Mouse (Mus musculus) intestine, embryonic 16.5 days (tissue): ENCODE measurements around the gene Macrod1. TPM values are rescaled to one million over a fixed set of nuclear protein-coding genes. Genes with fewer than 3 reads are reported as not detected.

Experiments
- ATAC-seq: fragments of 200-750 bp; cut with Nextera tagmentation; 2 replicates; pipeline ENCODE4 v1.8.0; 2017; ENCODE audit warnings: moderate TSS enrichment, moderate library complexity
- H3K27ac ChIP-seq: fragments of 300-500 bp; sonication (generic); 2 replicates; pipeline ENCODE4 v1.5.1; 2014; ENCODE audit warnings: mild to moderate bottlenecking, low read length
- H3K27me3 ChIP-seq: fragments of 300-500 bp; sonication (generic); replicated peaks from 2 replicates; pipeline ENCODE4 v1.6.1; 2014; ENCODE audit warnings: low read length, control low read depth, mixed read lengths; ENCODE audit not compliant: control insufficient read depth, insufficient read depth
- H3K36me3 ChIP-seq: fragments of 300-500 bp; sonication (generic); 2 replicates; pipeline ENCODE4 v1.6.1; 2014; ENCODE audit warnings: low read length, control low read depth; ENCODE audit not compliant: control insufficient read depth, insufficient read depth
- H3K4me1 ChIP-seq: fragments of 300-500 bp; sonication (generic); 2 replicates; pipeline ENCODE4 v1.6.1; 2014; ENCODE audit warnings: low read length, control low read depth, mixed read lengths; ENCODE audit not compliant: control insufficient read depth, insufficient read depth
- H3K4me2 ChIP-seq: fragments of 300-500 bp; sonication (generic); 2 replicates; pipeline ENCODE4 v1.6.1; 2014; ENCODE audit warnings: low read depth, low read length, control low read depth
- H3K4me3 ChIP-seq: fragments of 300-500 bp; sonication (generic); 2 replicates; pipeline ENCODE4 v1.5.1; 2014; ENCODE audit warnings: mild to moderate bottlenecking, low read length
- H3K9ac ChIP-seq: fragments of 300-500 bp; sonication (generic); 2 replicates; pipeline ENCODE4 v1.6.1; 2014; ENCODE audit warnings: low read depth, low read length
- H3K9me3 ChIP-seq: fragments of 300-500 bp; sonication (generic); 2 replicates; pipeline ENCODE4 v1.6.1; 2016; ENCODE audit warnings: low read length, control low read depth; ENCODE audit not compliant: control insufficient read depth
- WGBS: fragments of 180-500 bp; shearing (Covaris S2); extraction: QIAGEN DNeasy Blood & Tissue Kit; methylation state at CpG from one replicate; pipeline ENCODE4 v1.1.7; 2014; 5-methylcytosine and 5-hydroxymethylcytosine counted together
- polyA plus RNA-seq: library from polyadenylated mRNA; unstranded; fragments of >200 nt; fragmentation: Nextera tagmentation; extraction: Ambion mirVana; gene quantifications from 2 replicates; pipeline ENCODE4 v1.2.1, GENCODE M21; 2015

Gene Macrod1
- polyA plus RNA-seq, 1 experiment from 2014 or later: 11.6 TPM

- H3K27me3 ChIP-seq: no peaks in the 10 kb centered on the region
- 73% methylated on average over 2 of the region's 2 CpGs for WGBS
- H3K36me3 ChIP-seq: no peaks in the 10 kb centered on the region
- no peak overlapping the region for H3K9ac ChIP-seq
- H3K27ac ChIP-seq: no peak overlapping the region
- H3K4me2 ChIP-seq: no peak overlapping the region
- H3K9me3 ChIP-seq: no peaks in the 10 kb centered on the region
- ATAC-seq: no peak
- no peak overlapping the region for H3K4me3 ChIP-seq
- H3K4me1 ChIP-seq: peaks cover 31% of the 10 kb centered on the region
These were observed 50.0 kb downstream of the Macrod1 start for GRCm38 (mm10) chr19:7106566-7106965.

DNA sequence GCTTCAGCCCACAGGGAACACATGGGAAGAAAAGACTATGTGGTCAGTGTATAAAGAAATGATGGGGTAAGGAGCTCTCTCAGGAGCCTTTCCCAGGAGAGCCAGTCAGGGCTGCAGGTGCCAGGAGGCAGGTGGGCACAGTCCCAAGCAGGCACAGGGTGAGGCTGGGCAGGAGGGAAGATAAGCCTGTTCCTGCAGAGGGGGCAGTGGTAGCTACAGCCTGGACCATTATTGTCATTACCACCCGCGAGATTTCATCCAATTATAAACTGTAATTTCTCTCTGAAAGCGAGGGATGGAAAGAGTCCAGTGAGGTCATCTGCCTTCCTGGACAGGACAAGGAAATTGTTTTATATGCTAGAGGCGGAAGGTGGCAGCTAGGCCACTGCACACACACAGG lies 50.6 kb downstream of the Macrod1 start:
- Histone ChIP-seq H3K27ac (no peak overlapping the region), H3K36me3 (no peaks in the 10 kb centered on the region), H3K4me3 (no peak overlapping the region), H3K4me2 (no peak overlapping the region), H3K4me1 (peaks cover 31% of the 10 kb centered on the region), H3K9ac (no peak overlapping the region), H3K27me3 (no peaks in the 10 kb centered on the region), H3K9me3 (no peaks in the 10 kb centered on the region)
- no peak for ATAC-seq
- WGBS: 80% methylated on average over 4 of the region's 4 CpGs

- H3K9ac ChIP-seq: no peak overlapping the region
These were observed 51.7 kb downstream of the Macrod1 start for GRCm38 (mm10) chr19:7108114-7108905.

GRCm38 (mm10) chr19:7110097-7110496 lies 53.5 kb downstream of the Macrod1 start:
- H3K4me3 ChIP-seq: no peak overlapping the region
- WGBS: 18% methylated on average over 5 of the region's 5 CpGs
- no peak overlapping the region for H3K9ac ChIP-seq
- H3K27ac ChIP-seq: no peak overlapping the region
- H3K4me1 ChIP-seq: peaks cover 19% of the 10 kb centered on the region
- no peak overlapping the region for H3K4me2 ChIP-seq
- no peaks in the 10 kb centered on the region for H3K36me3 ChIP-seq
- H3K9me3 ChIP-seq: no peaks in the 10 kb centered on the region
- no peak for ATAC-seq
- no peaks in the 10 kb centered on the region for H3K27me3 ChIP-seq

More at GRCm38 (mm10) chr19:7108114-7108905, 51.7 kb downstream of the Macrod1 start:
- Histone ChIP-seq H3K36me3 (no peaks in the 10 kb centered on the region), H3K9me3 (no peaks in the 10 kb centered on the region), H3K4me2 (no peak overlapping the region), H3K4me3 (no peak overlapping the region), H3K27me3 (no peaks in the 10 kb centered on the region), H3K27ac (no peak overlapping the region), H3K4me1 (peaks cover 28% of the 10 kb centered on the region)
- no peak for ATAC-seq
- 59% methylated on average over 6 of the region's 6 CpGs for WGBS

GRCm38 (mm10) chr19:7110875-7111274 lies 54.3 kb downstream of the Macrod1 start:
- H3K9me3 ChIP-seq: no peaks in the 10 kb centered on the region
- H3K4me3 ChIP-seq: no peak overlapping the region
- peaks cover 21% of the 10 kb centered on the region for H3K4me1 ChIP-seq
- no peak overlapping the region for H3K27ac ChIP-seq
- ATAC-seq: peak; percentile 54
- H3K27me3 ChIP-seq: no peaks in the 10 kb centered on the region
- no peak overlapping the region for H3K4me2 ChIP-seq
- 45% methylated on average over 6 of the region's 6 CpGs for WGBS
- H3K36me3 ChIP-seq: no peaks in the 10 kb centered on the region
- no peak overlapping the region for H3K9ac ChIP-seq

DNA sequence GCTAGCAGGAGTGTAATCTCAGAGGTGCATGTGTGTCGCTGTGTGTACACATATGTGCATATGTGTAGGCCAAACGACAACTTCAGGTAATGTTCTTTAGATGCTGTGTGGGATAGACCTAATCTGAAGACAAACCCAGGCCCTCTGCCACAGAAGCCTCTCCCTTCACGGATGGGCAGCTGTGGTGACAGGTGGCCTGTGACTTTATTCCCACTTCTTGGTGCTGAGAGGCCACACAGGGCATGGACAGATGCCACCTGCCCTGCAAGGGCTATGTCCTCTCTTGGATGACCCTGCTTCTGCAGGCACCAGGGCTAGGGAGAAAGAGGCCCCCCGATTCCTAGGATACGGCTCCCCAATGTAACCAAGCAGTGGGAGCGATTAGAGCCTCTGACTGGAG lies 54.7 kb downstream of the Macrod1 start:
- Histone ChIP-seq H3K4me2 (no peak overlapping the region), H3K4me3 (no peak overlapping the region), H3K27ac (no peak overlapping the region), H3K4me1 (peaks cover 21% of the 10 kb centered on the region), H3K27me3 (no peaks in the 10 kb centered on the region), H3K9ac (no peak overlapping the region), H3K9me3 (no peaks in the 10 kb centered on the region), H3K36me3 (no peaks in the 10 kb centered on the region)
- ATAC-seq: no peak
- 89% methylated on average over 6 of the region's 6 CpGs for WGBS

DNA sequence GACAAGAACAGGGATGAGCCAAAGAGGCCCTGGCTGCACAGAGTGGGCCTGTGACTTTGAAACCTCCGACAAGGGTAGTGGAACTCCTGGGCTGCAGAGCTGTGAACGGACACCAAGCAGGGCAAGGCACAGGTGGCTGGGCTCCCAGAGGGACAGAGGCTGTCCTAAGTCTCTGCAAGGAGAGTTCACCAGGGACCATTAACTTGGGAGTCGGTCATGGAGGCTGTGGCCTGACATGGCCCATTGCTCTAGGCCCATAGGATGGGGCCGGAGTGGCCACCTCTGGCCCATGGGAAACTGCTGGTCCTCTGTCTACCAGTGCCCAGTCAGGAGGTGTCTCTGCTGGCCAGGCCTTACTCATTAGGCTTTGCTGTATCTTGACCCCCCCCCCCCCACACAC lies 55.1 kb downstream of the Macrod1 start:
- H3K4me1 ChIP-seq: peaks cover 24% of the 10 kb centered on the region
- H3K27me3 ChIP-seq: no peaks in the 10 kb centered on the region
- no peaks in the 10 kb centered on the region for H3K36me3 ChIP-seq
- no peak overlapping the region for H3K27ac ChIP-seq
- H3K4me3 ChIP-seq: no peak overlapping the region
- no peak overlapping the region for H3K9ac ChIP-seq
- no peaks in the 10 kb centered on the region for H3K9me3 ChIP-seq
- WGBS: 88% methylated on average over 4 of the region's 4 CpGs
- ATAC-seq: no peak
- H3K4me2 ChIP-seq: no peak overlapping the region

- Histone ChIP-seq H3K9me3 (no peaks in the 10 kb centered on the region), H3K4me1 (peaks cover 30% of the 10 kb centered on the region), H3K36me3 (no peaks in the 10 kb centered on the region), H3K9ac (no peak overlapping the region), H3K27me3 (no peaks in the 10 kb centered on the region), H3K27ac (no peak overlapping the region), H3K4me2 (no peak overlapping the region), H3K4me3 (no peak overlapping the region)
- ATAC-seq: no peak
- WGBS: 58% methylated on average over 3 of the region's 3 CpGs
These were observed 56.0 kb downstream of the Macrod1 start for GRCm38 (mm10) chr19:7112628-7113027.

- Histone ChIP-seq H3K4me3 (no peak overlapping the region), H3K4me1 (peaks cover 37% of the 10 kb centered on the region), H3K9ac (no peak overlapping the region), H3K27me3 (no peaks in the 10 kb centered on the region), H3K36me3 (no peaks in the 10 kb centered on the region), H3K4me2 (no peak overlapping the region), H3K9me3 (no peaks in the 10 kb centered on the region), H3K27ac (no peak overlapping the region)
- 50% methylated on average over 14 of the region's 14 CpGs for WGBS
- no peak for ATAC-seq
These were observed 57.0 kb downstream of the Macrod1 start for GRCm38 (mm10) chr19:7113574-7113973.
